ENCODE assay signal across 9 mouse cellular contexts in the genomic region with DNA sequence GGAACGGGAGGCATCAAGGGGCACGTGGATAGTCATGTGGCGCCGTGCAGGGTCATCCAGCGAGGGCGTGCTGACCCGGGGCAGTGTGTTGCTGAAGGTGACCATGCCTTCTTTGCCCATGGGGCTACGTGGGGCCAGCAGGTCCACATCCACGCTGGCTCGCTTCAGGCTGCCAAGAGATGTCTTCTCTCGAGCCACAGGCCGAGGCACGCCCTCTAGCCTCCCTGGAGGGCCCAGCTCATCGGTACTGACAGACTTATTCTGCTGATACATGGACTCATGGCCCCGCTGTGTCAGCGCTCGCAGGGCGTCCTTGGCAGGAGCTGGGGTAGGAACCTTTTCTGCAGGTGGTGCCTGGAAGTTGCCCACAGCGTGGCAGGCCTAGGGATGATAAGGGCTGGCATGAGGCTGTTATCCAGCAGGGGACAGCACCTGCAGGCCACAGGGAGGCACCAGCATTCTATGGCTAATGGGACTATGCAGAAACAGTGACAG. TPM values are rescaled to one million over a fixed set of nuclear protein-coding genes. Genes with fewer than 3 reads are reported as not detected.
DNase-seq lines count a peak whose midpoint lies in the region; ATAC-seq lines count a peak whose summit lies in the region.
"Had no signal": no experiment of that assay in that cellular context is flagged by ENCODE, and none has a peak within 500 bp of the region (broad histone marks: within the 10 kb centered on the region; RNA-seq: fewer than 3 reads in every experiment).

No protein-coding gene starts in this region.

- no peak overlapping the region for H3K4me3 ChIP-seq in kidney, embryonic 16.5 days (ENCODE audit: low read length)
- no peak overlapping the region for H3K4me3 ChIP-seq in forebrain, embryonic 13.5 days
- H3K4me3 ChIP-seq in limb, embryonic 12.5 days (replicated peaks): no peak overlapping the region

- peak; percentile 72 for DNase-seq in kidney, adult 18-20 months
- peak; percentile 70 for DNase-seq in adrenal gland, postnatal 14 days
- DNase-seq in layer of hippocampus, postnatal 25 days (ENCODE audit: extremely low spot score in 1 of 2, low spot score in 1 of 2): no peak
- no peak for DNase-seq in gastrocnemius, adult 8-10 months (ENCODE audit: low spot score in 2 of 2)
- DNase-seq in spleen, postnatal 4 days (ENCODE audit: low spot score in 2 of 2): no peak

- H3K27me3 ChIP-seq in kidney, embryonic 16.5 days (ENCODE audit: insufficient read depth, low read length): no peaks in the 10 kb centered on the region
- no peaks in the 10 kb centered on the region for H3K27me3 ChIP-seq in forebrain, embryonic 13.5 days
- no peaks in the 10 kb centered on the region for H3K27me3 ChIP-seq in limb, embryonic 12.5 days

- 67% methylated on average over 19 of the region's 19 CpGs for whole genome bisulfite sequencing in kidney, embryonic 16.5 days
- 79% methylated on average over 19 of the region's 19 CpGs for WGBS in forebrain, embryonic 13.5 days
- 73% methylated on average over 19 of the region's 19 CpGs for WGBS in limb, embryonic 12.5 days

- ATAC-seq in kidney, embryonic 16.5 days (ENCODE audit: low FRiP score, low TSS enrichment): no peak; the same call in 1 of the 2 replicates
- no peak; the same call in 1 of the 2 replicates for ATAC-seq in forebrain, embryonic 13.5 days
- no peak for ATAC-seq in limb, embryonic 12.5 days (ENCODE audit: insufficient number of reproducible peaks, insufficient read depth, low FRiP score, low TSS enrichment, low read depth)

- peaks cover 19% of the 10 kb centered on the region for H3K4me1 ChIP-seq in kidney, embryonic 16.5 days (ENCODE audit: insufficient read depth, low read length)
- peaks cover 28% of the 10 kb centered on the region for H3K4me1 ChIP-seq in forebrain, embryonic 13.5 days
- H3K4me1 ChIP-seq in limb, embryonic 12.5 days (replicated peaks): peaks cover 25% of the 10 kb centered on the region

- no peak overlapping the region for H3K9ac ChIP-seq in kidney, embryonic 16.5 days (replicated peaks; ENCODE audit: low read length)
- no peak overlapping the region for H3K9ac ChIP-seq in forebrain, embryonic 13.5 days
- H3K9ac ChIP-seq in limb, embryonic 12.5 days (replicated peaks): no peak overlapping the region

- H3K9me3 ChIP-seq in kidney, embryonic 16.5 days (ENCODE audit: low read length): no peaks in the 10 kb centered on the region
- H3K9me3 ChIP-seq in forebrain, embryonic 13.5 days (replicated peaks): no peaks in the 10 kb centered on the region
- no peaks in the 10 kb centered on the region for H3K9me3 ChIP-seq in limb, embryonic 12.5 days

- H3K27ac ChIP-seq in kidney, embryonic 16.5 days (ENCODE audit: low read length): no peak overlapping the region
- H3K27ac ChIP-seq in forebrain, embryonic 13.5 days: peak overlapping the region; percentile 57
- H3K27ac ChIP-seq in limb, embryonic 12.5 days: 0 out of 2 replicates have a peak overlapping the region, but pooled peaks have one; percentile 56

- H3K4me2 ChIP-seq in kidney, embryonic 16.5 days (replicated peaks; ENCODE audit: low read depth, low read length): no peak overlapping the region
- no peak overlapping the region for H3K4me2 ChIP-seq in forebrain, embryonic 13.5 days
- H3K4me2 ChIP-seq in limb, embryonic 12.5 days: no peak overlapping the region

- peaks cover 47% of the 10 kb centered on the region for H3K36me3 ChIP-seq in kidney, embryonic 16.5 days (ENCODE audit: insufficient read depth, low read length)
- H3K36me3 ChIP-seq in forebrain, embryonic 13.5 days (ENCODE audit: poor library complexity, severe bottlenecking): peaks cover 83% of the 10 kb centered on the region
- peaks cover 90% of the 10 kb centered on the region for H3K36me3 ChIP-seq in limb, embryonic 12.5 days

RNA-seq across cellular contexts. Expression of a gene that starts 8.4 kb away (rescaled TPM):
- polyA plus RNA-seq in kidney, embryonic 16.5 days (2015; fragmentation: Nextera tagmentation; extraction: Ambion mirVana): 7.9 and 8.2 TPM in 2 replicates
- total RNA-seq in adrenal gland, postnatal 14 days (2021): 1.0 TPM in 1 of 2 replicates, not detected in the other
- 12.8 and 15.9 TPM in 2 replicates for polyA plus RNA-seq in forebrain, embryonic 13.5 days (2015; fragmentation: Nextera tagmentation; extraction: Ambion mirVana)
- polyA plus RNA-seq in limb, embryonic 12.5 days (2016; fragmentation: Nextera tagmentation; extraction: Ambion mirVana): 15.1 and 15.3 TPM in 2 replicates
- 1 to 10 TPM; 1.1 to 1.4 TPM for total RNA-seq in layer of hippocampus, postnatal 25 days (2021)
- total RNA-seq in gastrocnemius, adult 8-10 months (2022): not detected

RNA-seq across cellular contexts. Expression of a gene that starts 8.6 kb away (rescaled TPM):
- polyA plus RNA-seq in kidney, embryonic 16.5 days (2015; fragmentation: Nextera tagmentation; extraction: Ambion mirVana): 72.7 and 78.6 TPM in 2 replicates
- 0.93 and 2.2 TPM in 2 replicates for total RNA-seq in adrenal gland, postnatal 14 days (2021)
- polyA plus RNA-seq in forebrain, embryonic 13.5 days (2015; fragmentation: Nextera tagmentation; extraction: Ambion mirVana): 290 and 308 TPM in 2 replicates
- polyA plus RNA-seq in limb, embryonic 12.5 days (2016; fragmentation: Nextera tagmentation; extraction: Ambion mirVana): 157 and 162 TPM in 2 replicates
- total RNA-seq in layer of hippocampus, postnatal 25 days (2021): 10 to 100 TPM; 32.4 to 34.4 TPM
- total RNA-seq in gastrocnemius, adult 8-10 months (2022): under 1 TPM in 1 of 4 experiments, not detected in 3; 0.40 TPM

RNA-seq across cellular contexts. Expression of a gene that starts 11.6 kb away (rescaled TPM):
- 431 and 491 TPM in 2 replicates for polyA plus RNA-seq in kidney, embryonic 16.5 days (2015; fragmentation: Nextera tagmentation; extraction: Ambion mirVana)
- 291 and 302 TPM in 2 replicates for total RNA-seq in adrenal gland, postnatal 14 days (2021)
- 148 and 171 TPM in 2 replicates for polyA plus RNA-seq in forebrain, embryonic 13.5 days (2015; fragmentation: Nextera tagmentation; extraction: Ambion mirVana)
- polyA plus RNA-seq in limb, embryonic 12.5 days (2016; fragmentation: Nextera tagmentation; extraction: Ambion mirVana): 373 and 403 TPM in 2 replicates
- 10 to 100 TPM; 44.0 to 66.0 TPM for total RNA-seq in layer of hippocampus, postnatal 25 days (2021)
- total RNA-seq in gastrocnemius, adult 8-10 months (2022): 10 to 100 TPM; 11.8 to 19.3 (median 14.8) TPM

RNA-seq across cellular contexts. Expression of a gene that starts 20.2 kb away (rescaled TPM):
- 0.60 and 0.76 TPM in 2 replicates for polyA plus RNA-seq in kidney, embryonic 16.5 days (2015; fragmentation: Nextera tagmentation; extraction: Ambion mirVana)
- 0.70 TPM in 1 of 2 replicates, not detected in the other for total RNA-seq in adrenal gland, postnatal 14 days (2021)
- 0.24 TPM in 1 of 2 replicates, not detected in the other for polyA plus RNA-seq in forebrain, embryonic 13.5 days (2015; fragmentation: Nextera tagmentation; extraction: Ambion mirVana)
- polyA plus RNA-seq in limb, embryonic 12.5 days (2016; fragmentation: Nextera tagmentation; extraction: Ambion mirVana): not detected in 2 replicates
- total RNA-seq in layer of hippocampus, postnatal 25 days (2021): not detected
- total RNA-seq in gastrocnemius, adult 8-10 months (2022): not detected
- total RNA-seq: adrenal gland, adult 18-20 months had no signal

RNA-seq across cellular contexts. Expression of a gene that starts 24.8 kb away (rescaled TPM):
- polyA plus RNA-seq in kidney, embryonic 16.5 days (2015; fragmentation: Nextera tagmentation; extraction: Ambion mirVana): not detected in 2 replicates
- 561 and 750 TPM in 2 replicates for total RNA-seq in adrenal gland, postnatal 14 days (2021)
- polyA plus RNA-seq in forebrain, embryonic 13.5 days (2015; fragmentation: Nextera tagmentation; extraction: Ambion mirVana): not detected in 2 replicates
- polyA plus RNA-seq in limb, embryonic 12.5 days (2016; fragmentation: Nextera tagmentation; extraction: Ambion mirVana): not detected in 2 replicates
- total RNA-seq in layer of hippocampus, postnatal 25 days (2021): not detected
- 100 to 1,000 TPM in 1 of 4 experiments, 10 to 100 TPM in 3; 10.7 to 257 (median 39.5) TPM for total RNA-seq in gastrocnemius, adult 8-10 months (2022)

Comparison
In these comparisons a context has a peak if more than half of its experiments do, and no peak if none do; other contexts are left out.
1. DNase-seq: peak in kidney, adult 18-20 months (single experiment) and adrenal gland, postnatal 14 days (single experiment); none in layer of hippocampus, postnatal 25 days (0 of 2), gastrocnemius, adult 8-10 months (0 of 2) and spleen, postnatal 4 days (0 of 2).
2. RNA of a gene that starts 8.6 kb away (total RNA-seq): 32.4 to 34.4 TPM in layer of hippocampus, postnatal 25 days; 0.93 to 2.2 TPM in adrenal gland, postnatal 14 days and 0.40 TPM in gastrocnemius, adult 8-10 months; every median in the first group is over 10 times any median in the second.